Mouse (Mus musculus) hematopoietic stem cell, adult 5-6 weeks (primary cell): ENCODE measurements around the gene Rab14. TPM values are rescaled to one million over a fixed set of nuclear protein-coding genes. Genes with fewer than 3 reads are reported as not detected.

Source experiments
- ATAC-seq, 2 experiments: fragments of 125-278 bp in 1 of 2; replicated peaks in 1 of 2; 2 replicates each; pipeline ENCODE4 v1.8.0; 2016 to 2017; ENCODE audit warnings: inconsistent platforms in 2 of 2, mild to moderate bottlenecking in 2 of 2, moderate number of reproducible peaks in 2 of 2, low read depth in 1 of 2, moderate TSS enrichment in 1 of 2; ENCODE audit not compliant: low FRiP score in 2 of 2, poor library complexity in 2 of 2, severe bottlenecking in 2 of 2, insufficient read depth in 1 of 2, low TSS enrichment in 1 of 2
- total RNA-seq: library from RNA; stranded (forward); fragments of 172-1452, 232-1000 nt; gene quantifications from 2 replicates; pipeline ENCODE4 v1.2.3, GENCODE M21; 2017

Gene Rab14
- total RNA-seq, 1 experiment from 2014 or later: 117 TPM

- ATAC-seq: no peak
These were observed 31.5 kb downstream of the Rab14 start for GRCm38 (mm10) chr2:35169452-35169851.

- ATAC-seq: no peak
These were observed 34.1 kb downstream of the Rab14 start for GRCm38 (mm10) chr2:35166816-35167215.

- ATAC-seq: no peak
These were observed 35.5 kb downstream of the Rab14 start for GRCm38 (mm10) chr2:35165416-35165815.

GRCm38 (mm10) chr2:35163396-35163795 is 37.5 kb downstream of the Rab14 start:
- no peak for ATAC-seq

GRCm38 (mm10) chr2:35161846-35162488 is 39.0 kb downstream of the Rab14 start:
- no peak for ATAC-seq

- ATAC-seq: 0 out of 4 replicates have a peak, but pooled peaks of 1 of the 2 experiments have one; percentile 17
These were observed 40.7 kb downstream of the Rab14 start for GRCm38 (mm10) chr2:35160206-35160605.

- ATAC-seq: no peak
These were observed 42.6 kb downstream of the Rab14 start for GRCm38 (mm10) chr2:35158358-35158757.

- ATAC-seq: no peak
These were observed 43.1 kb downstream of the Rab14 start for GRCm38 (mm10) chr2:35157836-35158235.

- no peak for ATAC-seq
These were observed 43.9 kb downstream of the Rab14 start for GRCm38 (mm10) chr2:35156985-35157384.

GRCm38 (mm10) chr2:35153844-35154554 is 46.9 kb downstream of the Rab14 start:
- no peak for ATAC-seq

- ATAC-seq: peak; percentile 22 to 48; a peak in 1 of 4 replicates
These were observed 47.7 kb downstream of the Rab14 start for GRCm38 (mm10) chr2:35153179-35153578.

- no peak for ATAC-seq
These were observed 49.5 kb downstream of the Rab14 start for GRCm38 (mm10) chr2:35151303-35151882.

- ATAC-seq: no peak
These were observed 52.1 kb downstream of the Rab14 start for GRCm38 (mm10) chr2:35148806-35149205.

- no peak for ATAC-seq
These were observed 59.2 kb downstream of the Rab14 start for GRCm38 (mm10) chr2:35141673-35142072.

- no peak for ATAC-seq
These were observed 62.3 kb downstream of the Rab14 start for GRCm38 (mm10) chr2:35138576-35138975.

- no peak for ATAC-seq
These were observed 67.0 kb downstream of the Rab14 start for GRCm38 (mm10) chr2:35133891-35134290.

GRCm38 (mm10) chr2:35132662-35133055 is 68.3 kb downstream of the Rab14 start:
- peak in 1 of 2 experiments; percentile 9; a peak in 1 of 4 replicates for ATAC-seq

- ATAC-seq: peak; percentile 98 to 99
These were observed 68.8 kb downstream of the Rab14 start for GRCm38 (mm10) chr2:35131991-35132661.
